Mouse (Mus musculus) layer of hippocampus, adult 18-20 months (tissue): ENCODE measurements around the gene Nckap5l. TPM values are rescaled to one million over a fixed set of nuclear protein-coding genes. Genes with fewer than 3 reads are reported as not detected.

Experiments used
- DNase-seq, 2 experiments: peaks; one replicate each; pipeline ENCODE4 v3.0.0; 2022; ENCODE audit warnings: low spot score in 2 of 2
- total RNA-seq, 2 experiments: library from RNA; stranded (reverse); gene quantifications; 2 replicates each; pipeline ENCODE4 v1.2.3; 2021

Gene Nckap5l
- total RNA-seq, 2 experiments from 2014 or later = 15.8 to 16.5 TPM

GRCm38 (mm10) chr15:99470224-99470761 lies 12.7 kb upstream of the Nckap5l start:
- peak in 1 of 2 experiments; percentile 20 for DNase-seq

GRCm38 (mm10) chr15:99469736-99470135 lies 12.2 kb upstream of the Nckap5l start:
- DNase-seq = no peak

GRCm38 (mm10) chr15:99469067-99469466 lies 11.5 kb upstream of the Nckap5l start:
- DNase-seq = peak in 1 of 2 experiments; percentile 86

- DNase-seq = no peak
Measured at GRCm38 (mm10) chr15:99463194-99463593, 5.6 kb upstream of the Nckap5l start.

GRCm38 (mm10) chr15:99456963-99457605 lies 464 bp downstream of the Nckap5l start:
- peak; percentile 42 to 48 for DNase-seq

- no peak for DNase-seq
Measured at GRCm38 (mm10) chr15:99456338-99456962, 1.1 kb downstream of the Nckap5l start.

- no peak for DNase-seq
Measured at GRCm38 (mm10) chr15:99455415-99455814, 2.1 kb downstream of the Nckap5l start.

GRCm38 (mm10) chr15:99454585-99455279 lies 2.8 kb downstream of the Nckap5l start:
- no peak for DNase-seq

- DNase-seq = no peak
Measured at GRCm38 (mm10) chr15:99453153-99453900, 4.2 kb downstream of the Nckap5l start.

- DNase-seq = no peak
Measured at GRCm38 (mm10) chr15:99449751-99450280, 7.7 kb downstream of the Nckap5l start.

- DNase-seq = peak in 1 of 2 experiments; percentile 76
Measured at GRCm38 (mm10) chr15:99449131-99449750, 8.3 kb downstream of the Nckap5l start.

GRCm38 (mm10) chr15:99446136-99446535 lies 11.4 kb downstream of the Nckap5l start:
- peak in 1 of 2 experiments; percentile 21 for DNase-seq

- DNase-seq = no peak
Measured at GRCm38 (mm10) chr15:99445567-99445966, 12.0 kb downstream of the Nckap5l start.

- DNase-seq = no peak
Measured at GRCm38 (mm10) chr15:99442358-99442757, 15.2 kb downstream of the Nckap5l start.

- DNase-seq = no peak
Measured at GRCm38 (mm10) chr15:99440816-99441457, 16.6 kb downstream of the Nckap5l start.

GRCm38 (mm10) chr15:99440112-99440815 lies 17.3 kb downstream of the Nckap5l start:
- no peak for DNase-seq

- DNase-seq = no peak
Measured at GRCm38 (mm10) chr15:99438966-99439698, 18.4 kb downstream of the Nckap5l start.

- no peak for DNase-seq
Measured at GRCm38 (mm10) chr15:99433913-99434312, 23.6 kb downstream of the Nckap5l start.
